Mouse (Mus musculus) megakaryocyte, embryonic 14.5 days (primary cell): ENCODE results near the gene Hipk2.

Experiments used
- FLI1 ChIP-seq: IDR thresholded peaks from 2 replicates; pipeline ENCODE4 v1.6.1; 2012; ENCODE audit warnings: low read length, inconsistent platforms, mixed read lengths
- GATA1 ChIP-seq: IDR thresholded peaks from 3 replicates; pipeline ENCODE4 v1.6.1; 2012; ENCODE audit warnings: mixed read lengths, low read length, inconsistent platforms, borderline replicate concordance

DNA sequence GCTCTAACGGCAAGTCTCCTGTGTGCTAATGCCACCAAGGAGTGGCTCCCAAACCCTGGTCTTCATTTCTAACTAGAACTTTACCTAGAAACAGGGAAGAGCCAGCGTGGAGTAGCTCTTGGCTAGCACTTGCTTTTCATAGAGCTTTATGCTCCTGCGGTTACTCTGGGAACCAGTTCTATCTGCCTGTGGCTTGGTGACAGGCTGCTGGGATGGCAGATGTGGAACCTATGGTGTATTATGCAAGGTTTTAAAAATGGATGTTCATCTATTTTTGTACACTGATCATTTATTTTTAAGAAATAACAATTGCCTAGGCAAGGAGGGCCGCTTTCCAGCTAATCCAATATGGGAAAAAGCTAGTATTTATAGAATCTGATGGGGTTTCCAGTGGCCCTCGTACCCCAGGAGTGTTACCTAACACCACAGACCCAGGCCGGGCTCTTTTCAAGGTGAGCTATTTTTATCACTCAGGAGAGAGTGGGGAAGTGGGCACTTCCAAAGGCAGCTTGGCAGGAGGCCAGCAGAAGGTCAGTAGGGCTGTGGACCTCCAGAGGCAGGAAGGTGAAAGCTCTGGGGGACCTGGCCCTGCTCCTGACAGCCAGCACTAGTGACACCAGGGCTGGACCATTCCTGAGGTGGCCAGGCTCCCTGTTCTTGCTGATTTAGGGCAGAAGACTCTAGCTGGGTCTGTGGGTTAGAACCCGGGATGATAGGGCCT is 171.5 kb downstream of the Hipk2 start:
- TF ChIP-seq FLI1: no peak
- TF ChIP-seq GATA1: no peak
